Mouse (Mus musculus): Measurements from ENCODE around the gene Aup1. TPM values are rescaled to one million over a fixed set of nuclear protein-coding genes. Genes with fewer than 3 reads are reported as not detected.

The Aup1 gene
- polyA plus RNA-seq, 1 experiment = not detected

DNA sequence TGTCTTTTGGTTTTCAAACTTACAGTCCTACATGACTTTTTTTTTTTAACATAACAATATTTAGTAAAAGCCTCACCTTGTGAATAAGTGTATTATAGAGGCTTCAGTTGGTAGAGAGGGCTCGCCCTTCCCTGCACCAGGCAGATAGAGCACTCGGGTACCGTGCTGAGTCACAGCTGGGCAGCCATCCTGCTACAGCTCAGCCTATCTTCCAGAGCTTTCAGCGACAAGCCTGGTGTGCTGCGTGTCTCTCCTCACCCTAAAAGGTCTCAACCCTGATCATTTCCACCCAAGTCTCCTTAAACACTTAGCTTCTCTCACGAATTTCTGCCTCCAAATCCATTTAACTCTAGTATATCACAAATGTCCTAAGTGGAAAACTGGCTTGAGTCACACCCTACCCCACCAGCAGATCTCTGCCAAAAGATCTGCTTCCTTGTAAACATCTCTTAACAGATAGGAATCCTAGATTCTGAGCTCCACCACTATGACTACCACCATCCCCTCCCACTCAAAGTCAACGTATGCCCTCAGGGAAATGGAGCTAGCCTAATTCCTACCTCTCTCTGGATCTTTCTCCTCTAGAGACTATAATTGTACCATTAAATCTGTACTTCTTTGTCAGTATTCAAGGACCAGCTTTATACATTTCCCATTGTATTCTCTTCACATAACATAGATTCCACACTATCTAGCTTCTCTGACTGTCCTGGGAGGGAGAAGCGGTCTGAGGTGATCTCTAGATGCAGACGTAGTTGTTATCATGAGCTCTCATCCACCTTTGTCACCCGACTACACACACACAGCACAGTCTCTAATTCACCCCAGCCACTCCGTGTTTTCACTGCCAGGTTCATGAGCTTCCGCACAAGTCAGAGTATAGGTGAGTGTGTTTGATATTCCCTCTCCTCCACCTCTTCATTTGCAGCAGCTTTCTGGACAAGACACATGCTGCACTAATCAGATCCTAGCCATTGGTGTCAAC lies 39.5 kb upstream of the Aup1 start:
- no peaks in the 10 kb centered on the region for H3K4me1 ChIP-seq (ENCODE audit: control insufficient read depth, insufficient read depth, low read length)

DNA sequence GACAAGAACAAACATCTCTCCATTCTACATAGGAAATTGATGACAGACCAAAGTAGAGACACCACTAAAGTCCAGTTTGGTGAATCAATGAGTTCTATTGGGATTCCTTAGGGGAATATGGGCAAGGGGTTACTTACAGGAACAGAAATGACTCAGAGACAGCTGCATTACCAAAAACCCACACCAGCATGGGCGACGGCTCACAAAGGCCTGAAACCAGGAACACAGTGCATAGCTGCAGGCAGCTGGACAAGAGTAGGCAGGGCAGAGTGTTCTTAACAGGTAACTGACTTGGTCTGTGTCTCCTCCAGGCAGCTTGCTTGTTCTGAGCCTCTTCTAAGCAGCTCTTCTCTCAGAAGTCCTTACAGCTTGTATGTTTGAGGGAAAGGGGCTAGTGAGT lies 38.6 kb upstream of the Aup1 start:
- H3K4me1 ChIP-seq (ENCODE audit: control insufficient read depth, insufficient read depth, low read length) = no peaks in the 10 kb centered on the region
- no peak overlapping the region for H3K27ac ChIP-seq (ENCODE audit: insufficient read depth, low read depth, low read length)
- TF ChIP-seq POLR2A (IDR thresholded peaks at IDR 0.05; ENCODE audit: insufficient read depth, low read depth, low read length) (no peak), CTCF (IDR thresholded peaks at IDR 0.05; ENCODE audit: insufficient read depth, low read depth, low read length) (no peak)
- 91% methylated on average over 2 of the region's 2 CpGs for WGBS
- no peak overlapping the region for H3K4me3 ChIP-seq (ENCODE audit: insufficient read depth, low read depth, low read length)

More for the DNA sequence above, 39.5 kb upstream of the Aup1 start:
- TF ChIP-seq POLR2A (IDR thresholded peaks at IDR 0.05; ENCODE audit: insufficient read depth, low read depth, low read length) (no peak), CTCF (IDR thresholded peaks at IDR 0.05; ENCODE audit: insufficient read depth, low read depth, low read length) (no peak)
- no peak overlapping the region for H3K4me3 ChIP-seq (ENCODE audit: insufficient read depth, low read depth, low read length)
- no peak overlapping the region for H3K27ac ChIP-seq (ENCODE audit: insufficient read depth, low read depth, low read length)
- 61% methylated on average over 12 of the region's 12 CpGs for WGBS

DNA sequence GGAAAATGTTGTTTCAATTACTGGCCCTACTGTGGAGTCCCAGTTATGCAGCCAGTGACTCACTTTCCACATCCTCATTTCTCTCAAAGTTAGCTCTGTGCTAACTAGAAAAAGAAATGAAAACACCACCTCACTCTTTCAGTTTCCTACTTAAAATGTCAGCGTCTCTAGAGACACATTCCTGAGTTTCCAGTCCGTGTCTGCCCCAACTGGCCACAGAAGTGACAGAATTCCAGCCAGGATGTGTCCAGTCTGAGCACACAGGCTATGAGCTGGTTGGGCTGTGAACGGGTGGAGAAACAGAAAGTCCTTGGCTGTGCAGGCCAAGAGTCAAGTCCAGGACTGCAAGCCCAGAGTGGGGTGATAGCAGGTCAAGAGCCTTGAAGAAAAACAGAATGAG lies 37.1 kb upstream of the Aup1 start:
- 73% methylated on average over 3 of the region's 3 CpGs for WGBS
- no peak for TF ChIP-seq POLR2A (IDR thresholded peaks at IDR 0.05; ENCODE audit: insufficient read depth, low read depth, low read length)
- no peak for TF ChIP-seq CTCF (IDR thresholded peaks at IDR 0.05; ENCODE audit: insufficient read depth, low read depth, low read length)
- Histone ChIP-seq H3K27ac (ENCODE audit: insufficient read depth, low read depth, low read length) (no peak overlapping the region), H3K4me1 (ENCODE audit: control insufficient read depth, insufficient read depth, low read length) (no peaks in the 10 kb centered on the region), H3K4me3 (ENCODE audit: insufficient read depth, low read depth, low read length) (no peak overlapping the region)

DNA sequence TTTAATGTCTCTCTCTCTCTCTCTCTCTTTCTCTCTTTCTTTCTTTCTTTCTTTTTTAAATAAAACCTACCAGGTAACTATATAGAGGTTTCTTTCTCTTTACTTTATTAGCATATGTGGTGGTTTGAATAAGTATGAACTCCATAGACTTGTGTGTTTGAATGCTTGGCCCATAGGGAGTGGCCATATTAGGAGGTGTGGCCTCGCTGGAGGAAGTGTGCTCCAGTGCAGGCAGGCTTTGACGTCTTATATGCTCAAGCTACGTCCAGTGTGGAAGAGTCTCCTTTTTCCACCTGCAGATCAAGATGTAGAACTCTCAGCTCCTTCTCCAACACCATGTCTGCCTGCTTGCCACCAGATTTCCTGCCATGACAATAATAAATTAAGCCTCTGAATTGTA lies 35.3 kb upstream of the Aup1 start:
- no peak overlapping the region for H3K4me3 ChIP-seq (ENCODE audit: insufficient read depth, low read depth, low read length)
- H3K27ac ChIP-seq (ENCODE audit: insufficient read depth, low read depth, low read length) = no peak overlapping the region
- no peaks in the 10 kb centered on the region for H3K4me1 ChIP-seq (ENCODE audit: control insufficient read depth, insufficient read depth, low read length)
- no peak for TF ChIP-seq CTCF (IDR thresholded peaks at IDR 0.05; ENCODE audit: insufficient read depth, low read depth, low read length)
- WGBS = 81% methylated on average over 3 of the region's 3 CpGs

DNA sequence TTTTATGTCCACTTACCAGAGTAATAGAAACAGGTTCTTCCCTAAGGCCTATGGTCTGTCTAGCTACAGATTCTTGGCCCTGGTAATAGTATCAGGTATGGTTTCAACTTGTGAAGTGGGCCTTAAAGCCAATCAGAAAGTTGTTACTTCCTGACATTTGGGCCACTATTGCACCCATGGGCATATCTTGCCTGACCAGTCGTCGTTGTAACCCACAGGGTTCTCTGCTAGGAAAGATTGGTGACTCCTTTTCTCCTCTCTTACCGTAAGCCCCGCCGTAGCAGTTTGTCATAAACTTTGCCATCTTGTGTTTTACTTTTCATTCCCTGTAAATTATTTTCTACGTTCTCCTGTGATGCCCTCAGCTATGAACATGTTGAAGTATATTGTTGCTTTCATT lies 34.2 kb upstream of the Aup1 start:
- WGBS = 87% methylated on average over 6 of the region's 6 CpGs
- TF ChIP-seq POLR2A (IDR thresholded peaks at IDR 0.05; ENCODE audit: insufficient read depth, low read depth, low read length) (no peak), CTCF (IDR thresholded peaks at IDR 0.05; ENCODE audit: insufficient read depth, low read depth, low read length) (no peak)
- Histone ChIP-seq H3K27ac (ENCODE audit: insufficient read depth, low read depth, low read length) (no peak overlapping the region), H3K4me1 (ENCODE audit: control insufficient read depth, insufficient read depth, low read length) (no peaks in the 10 kb centered on the region), H3K4me3 (ENCODE audit: insufficient read depth, low read depth, low read length) (no peak overlapping the region)

DNA sequence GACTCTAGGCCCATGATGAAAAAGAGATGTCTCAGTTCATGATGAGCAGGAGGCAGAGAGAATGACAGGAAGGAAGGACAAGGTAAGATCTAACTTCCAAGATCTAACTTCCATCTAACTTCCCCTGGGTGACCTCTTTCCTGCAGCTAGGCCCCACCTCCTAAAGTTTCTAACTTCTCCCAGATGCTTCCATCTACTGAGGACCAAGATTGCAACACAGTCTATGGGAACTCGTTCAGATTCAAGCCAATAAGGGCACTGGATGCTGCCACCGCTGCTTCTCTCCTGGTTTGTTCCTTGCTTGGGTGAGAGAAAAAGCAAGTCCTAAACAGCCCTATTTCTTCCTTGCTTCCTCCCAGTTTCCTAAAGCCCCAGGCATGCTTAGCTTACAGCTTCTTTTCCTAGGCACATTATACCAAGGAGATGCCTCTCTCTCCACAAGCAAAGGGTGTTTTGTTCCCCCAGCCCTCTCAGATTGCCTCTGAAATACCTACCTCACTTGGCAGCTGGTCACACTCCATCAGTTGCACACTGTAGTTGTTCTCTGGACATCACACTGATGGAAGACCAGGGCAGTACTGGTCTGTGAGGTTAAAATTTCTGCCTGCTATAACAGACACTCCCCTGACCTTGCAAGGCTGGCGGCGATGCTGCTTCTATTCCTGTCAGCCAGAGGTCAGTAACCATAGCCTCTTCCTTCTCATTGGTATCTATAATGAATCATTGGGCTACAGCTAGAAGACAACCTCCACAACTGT lies 33.3 kb upstream of the Aup1 start:
- WGBS = 88% methylated on average over 4 of the region's 4 CpGs
- H3K4me1 ChIP-seq (ENCODE audit: control insufficient read depth, insufficient read depth, low read length) = no peaks in the 10 kb centered on the region
- no peak for TF ChIP-seq POLR2A (IDR thresholded peaks at IDR 0.05; ENCODE audit: insufficient read depth, low read depth, low read length)
- TF ChIP-seq CTCF (IDR thresholded peaks at IDR 0.05; ENCODE audit: insufficient read depth, low read depth, low read length) = no peak
- H3K4me3 ChIP-seq (ENCODE audit: insufficient read depth, low read depth, low read length) = no peak overlapping the region
- H3K27ac ChIP-seq (ENCODE audit: insufficient read depth, low read depth, low read length) = no peak overlapping the region

DNA sequence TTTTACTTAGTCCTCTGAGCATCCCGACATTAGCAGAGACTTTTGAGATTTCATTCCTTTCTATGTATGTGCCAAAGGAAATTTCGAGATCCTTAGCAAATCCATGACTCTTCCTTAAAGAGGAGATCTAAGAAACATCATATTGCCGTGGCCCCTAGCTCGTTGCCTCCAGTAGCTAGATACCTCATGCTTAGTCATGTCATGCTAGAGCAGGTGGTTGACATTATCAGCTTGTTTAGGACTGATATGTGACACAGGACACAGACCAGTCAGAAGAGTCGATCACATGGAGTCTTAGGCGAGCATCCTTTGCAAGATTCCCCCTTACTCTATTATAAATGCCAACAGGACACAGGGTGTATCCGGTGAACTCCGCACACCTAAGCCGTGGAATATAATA lies 31.3 kb upstream of the Aup1 start:
- no peak for TF ChIP-seq POLR2A (IDR thresholded peaks at IDR 0.05; ENCODE audit: insufficient read depth, low read depth, low read length)
- TF ChIP-seq CTCF (IDR thresholded peaks at IDR 0.05; ENCODE audit: insufficient read depth, low read depth, low read length) = no peak
- 89% methylated on average over 9 of the region's 9 CpGs for WGBS
- Histone ChIP-seq H3K4me1 (ENCODE audit: control insufficient read depth, insufficient read depth, low read length) (no peaks in the 10 kb centered on the region; the same call in 1 of the 2 replicates), H3K27ac (ENCODE audit: insufficient read depth, low read depth, low read length) (no peak overlapping the region), H3K4me3 (ENCODE audit: insufficient read depth, low read depth, low read length) (no peak overlapping the region)

DNA sequence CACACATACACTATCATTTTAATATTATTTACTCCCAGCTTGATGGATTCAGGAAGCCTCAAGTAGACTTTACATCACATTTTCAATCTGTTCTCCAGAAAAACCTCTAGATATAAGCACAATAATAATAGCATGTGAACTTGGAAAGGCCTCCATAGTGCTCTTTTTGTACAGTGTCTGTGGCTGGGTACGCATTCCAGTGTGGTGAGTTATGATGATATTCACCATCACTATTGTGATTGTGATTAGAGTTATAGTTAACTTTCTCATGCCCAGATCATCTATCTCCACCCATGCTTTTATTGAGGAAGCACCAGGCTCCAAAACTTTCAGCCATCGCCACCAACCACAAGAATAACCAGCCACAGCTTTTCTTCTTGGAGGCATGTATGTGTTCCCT lies 30.5 kb upstream of the Aup1 start:
- WGBS = 95% methylated on average over 2 of the region's 2 CpGs

DNA sequence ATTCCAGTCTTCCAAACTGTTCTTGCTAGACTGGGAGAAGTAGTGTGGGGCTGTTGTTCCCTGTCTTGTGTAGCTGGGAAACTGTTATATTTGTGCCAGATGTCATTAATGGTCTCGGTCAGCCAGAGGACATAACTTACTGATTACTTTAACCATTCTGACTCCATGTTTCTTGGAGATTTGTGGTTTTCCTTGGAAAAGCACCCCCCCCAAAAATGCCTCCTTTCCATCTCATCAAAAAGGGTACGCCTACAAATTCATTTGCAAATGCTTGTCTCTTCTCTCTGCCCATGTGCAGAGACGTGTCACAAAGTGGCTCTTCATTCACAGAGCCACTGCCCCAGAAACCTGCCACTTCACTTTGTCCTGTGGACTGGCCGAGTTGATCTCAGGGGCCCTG lies 29.9 kb upstream of the Aup1 start:
- TF ChIP-seq POLR2A (IDR thresholded peaks at IDR 0.05; ENCODE audit: insufficient read depth, low read depth, low read length) (no peak), CTCF (IDR thresholded peaks at IDR 0.05; ENCODE audit: insufficient read depth, low read depth, low read length) (no peak)
- 75% methylated on average over 4 of the region's 4 CpGs for WGBS

More for the DNA sequence above, 30.5 kb upstream of the Aup1 start:
- TF ChIP-seq POLR2A (IDR thresholded peaks at IDR 0.05; ENCODE audit: insufficient read depth, low read depth, low read length) (no peak), CTCF (IDR thresholded peaks at IDR 0.05; ENCODE audit: insufficient read depth, low read depth, low read length) (no peak)
- H3K4me1 ChIP-seq (ENCODE audit: control insufficient read depth, insufficient read depth, low read length) = no peaks in the 10 kb centered on the region; the same call in 1 of the 2 replicates
- H3K4me3 ChIP-seq (ENCODE audit: insufficient read depth, low read depth, low read length) = no peak overlapping the region
- no peak overlapping the region for H3K27ac ChIP-seq (ENCODE audit: insufficient read depth, low read depth, low read length)

More for the DNA sequence above, 29.9 kb upstream of the Aup1 start:
- Histone ChIP-seq H3K27ac (ENCODE audit: insufficient read depth, low read depth, low read length) (no peak overlapping the region), H3K4me3 (ENCODE audit: insufficient read depth, low read depth, low read length) (no peak overlapping the region), H3K4me1 (ENCODE audit: control insufficient read depth, insufficient read depth, low read length) (no peaks in the 10 kb centered on the region; the same call in 1 of the 2 replicates)

All from olfactory bulb, adult 2 months (tissue).